In the genomic region with DNA sequence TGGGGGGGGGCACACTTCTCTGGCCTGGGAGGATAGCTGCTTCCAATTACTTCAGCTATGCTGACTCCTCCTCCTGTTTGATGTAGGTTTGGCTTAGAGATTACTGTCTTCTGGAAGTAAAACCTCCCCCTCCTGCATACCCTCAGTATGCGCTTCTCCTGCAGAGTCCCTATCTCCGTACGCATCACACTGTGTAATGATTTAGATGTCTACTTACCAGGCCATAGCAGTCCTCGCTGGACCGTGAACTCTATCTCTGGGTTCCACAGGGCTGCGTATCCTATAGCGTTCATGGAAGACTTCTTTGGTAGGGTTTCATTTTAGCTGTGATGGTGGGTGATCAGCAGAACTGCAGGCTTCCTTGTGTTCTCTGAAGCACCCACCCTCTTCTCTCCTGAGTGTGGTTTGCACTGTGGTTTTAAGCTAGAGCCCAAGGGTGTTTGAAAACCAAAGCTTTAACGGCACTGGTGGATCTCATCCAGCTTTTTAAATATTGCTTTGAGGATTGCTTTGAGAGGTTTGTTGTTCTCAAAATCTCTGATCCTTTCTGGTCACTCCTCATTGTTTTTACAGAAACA, we compare ENCODE assay signal across 23 mouse cellular contexts.
DNase-seq lines count a peak whose midpoint lies in the region; ATAC-seq and TF ChIP-seq lines count a peak whose summit lies in the region.
"Had no signal": no experiment of that assay in that cellular context is flagged by ENCODE, and none has a peak within 500 bp of the region (broad histone marks: within the 10 kb centered on the region; RNA-seq: fewer than 3 reads in every experiment).

No protein-coding gene starts in this region.

- peaks cover 28% of the 10 kb centered on the region for H3K4me1 ChIP-seq in forebrain, embryonic 10.5 days
- H3K4me1 ChIP-seq in forebrain, embryonic 12.5 days = peaks cover 12% of the 10 kb centered on the region; the same call in 1 of the 2 replicates
- peaks cover 3% of the 10 kb centered on the region; the same call in 1 of the 2 replicates for H3K4me1 ChIP-seq in kidney, embryonic 16.5 days (ENCODE audit: insufficient read depth, low read length)
- peaks cover 3 to 20% of the 10 kb centered on the region in 2 experiments; a peak in 3 of 4 replicates for H3K4me1 ChIP-seq in MEL (ENCODE audit: control insufficient read depth in 1 of 2, insufficient read depth in 2 of 2, low read length in 2 of 2)

- TF ChIP-seq POLR2A in MEL (IDR thresholded peaks at IDR 0.05; ENCODE audit: control insufficient read depth in 1 of 2, insufficient read depth in 1 of 2, low read depth in 1 of 2, low read length in 2 of 2, poor library complexity in 1 of 2) = no peak

- no peak for ATAC-seq in forebrain, embryonic 12.5 days (ENCODE audit: low FRiP score)
- peak; percentile 74 for ATAC-seq in kidney, embryonic 16.5 days (ENCODE audit: low FRiP score, low TSS enrichment)
- ATAC-seq in hematopoietic stem cell, adult 5-6 weeks (replicated peaks in 1 of 2; ENCODE audit: insufficient read depth in 1 of 2, low FRiP score in 2 of 2, low TSS enrichment in 1 of 2, low read depth in 1 of 2, poor library complexity in 2 of 2, severe bottlenecking in 2 of 2) = peak; percentile 74 to 79
- ATAC-seq: forebrain, embryonic 14.5 days; midbrain, embryonic 16.5 days had no signal

- no peak overlapping the region for H3K4me2 ChIP-seq in forebrain, embryonic 12.5 days
- H3K4me2 ChIP-seq in kidney, embryonic 16.5 days (replicated peaks; ENCODE audit: low read depth, low read length) = no peak overlapping the region; the same call in 1 of the 2 replicates

- no peaks in the 10 kb centered on the region for H3K27me3 ChIP-seq in forebrain, embryonic 10.5 days (ENCODE audit: poor library complexity, severe bottlenecking)
- H3K27me3 ChIP-seq in forebrain, embryonic 12.5 days = no peaks in the 10 kb centered on the region
- H3K27me3 ChIP-seq in kidney, embryonic 16.5 days (ENCODE audit: insufficient read depth, low read length) = no peaks in the 10 kb centered on the region
- H3K27me3 ChIP-seq in MEL (ENCODE audit: control insufficient read depth in 1 of 2, insufficient read depth in 2 of 2, low read length in 2 of 2) = no peaks in the 10 kb centered on the region; a peak in 1 of 4 replicates
- H3K27me3 ChIP-seq: CH12.LX had no signal

- H3K79me2 ChIP-seq in MEL (ENCODE audit: control insufficient read depth, insufficient read depth, low read length, poor library complexity) = no peaks in the 10 kb centered on the region

- 0 out of 2 replicates have a peak, but pooled peaks cover 6% of the 10 kb centered on the region for H3K9me3 ChIP-seq in forebrain, embryonic 10.5 days
- H3K9me3 ChIP-seq in forebrain, embryonic 12.5 days = no peaks in the 10 kb centered on the region
- peaks cover 8% of the 10 kb centered on the region; the same call in 1 of the 2 replicates for H3K9me3 ChIP-seq in kidney, embryonic 16.5 days (ENCODE audit: low read length)
- H3K9me3 ChIP-seq in MEL (replicated peaks; ENCODE audit: insufficient read depth, low read length) = no peaks in the 10 kb centered on the region

- WGBS in forebrain, embryonic 10.5 days = 71% methylated on average over 8 of the region's 8 CpGs
- WGBS in forebrain, embryonic 12.5 days = 68% methylated on average over 8 of the region's 8 CpGs
- 45% methylated on average over 8 of the region's 8 CpGs for WGBS in kidney, embryonic 16.5 days

- no peak overlapping the region for H3K4me3 ChIP-seq in forebrain, embryonic 10.5 days
- H3K4me3 ChIP-seq in forebrain, embryonic 12.5 days (replicated peaks) = no peak overlapping the region
- no peak overlapping the region for H3K4me3 ChIP-seq in kidney, embryonic 16.5 days (ENCODE audit: low read length)
- H3K4me3 ChIP-seq in MEL (ENCODE audit: control insufficient read depth in 1 of 2, insufficient read depth in 1 of 2, low read depth in 2 of 2, low read length in 2 of 2) = no peak overlapping the region
- H3K4me3 ChIP-seq: layer of hippocampus, adult 2 months had no signal

- no peaks in the 10 kb centered on the region for H3K36me3 ChIP-seq in forebrain, embryonic 10.5 days (replicated peaks)
- H3K36me3 ChIP-seq in forebrain, embryonic 12.5 days (replicated peaks) = no peaks in the 10 kb centered on the region
- no peaks in the 10 kb centered on the region for H3K36me3 ChIP-seq in kidney, embryonic 16.5 days (ENCODE audit: insufficient read depth, low read length)
- peaks cover 0 to 11% of the 10 kb centered on the region in 2 experiments; a peak in 2 of 4 replicates for H3K36me3 ChIP-seq in MEL (ENCODE audit: control insufficient read depth in 1 of 2, insufficient read depth in 2 of 2, low read length in 2 of 2)

- DNase-seq in forebrain, embryonic 10.5 days (ENCODE audit: extremely low spot score, low spot score) = no peak
- DNase-seq in kidney, adult 18-20 months = no peak
- peak; percentile 19 for DNase-seq in MEL (ENCODE audit: low read depth, low spot score)
- no peak for DNase-seq in frontal cortex, postnatal 10 days (ENCODE audit: low spot score in 2 of 2)
- DNase-seq in left cerebral cortex, postnatal 36 days (ENCODE audit: low spot score in 2 of 2) = no peak
- DNase-seq: adrenal gland, adult 8-10 months; cerebellum, adult 11 months; cerebellum, postnatal 25 days; heart, adult 18-20 months; heart, postnatal 10 days; kidney, adult 8-10 months; lung, adult 18-20 months; lung, postnatal 36 days; retina, postnatal 1 day; right cerebral cortex, postnatal 4 days; thymus, postnatal 36 days had no signal

- no peak for TF ChIP-seq CTCF in MEL (IDR thresholded peaks at IDR 0.05 in 2 of 3, conservative IDR thresholded peaks at IDR 0.05 in 1 of 3; ENCODE audit: control insufficient read depth in 1 of 3, insufficient read depth in 1 of 3, low read depth in 2 of 3, low read length in 3 of 3, poor library complexity in 1 of 3, severe bottlenecking in 1 of 3)

- H3K9ac ChIP-seq in forebrain, embryonic 12.5 days = no peak overlapping the region
- no peak overlapping the region for H3K9ac ChIP-seq in kidney, embryonic 16.5 days (replicated peaks; ENCODE audit: low read length)
- no peak overlapping the region for H3K9ac ChIP-seq in MEL (ENCODE audit: control insufficient read depth, low read depth, low read length, poor library complexity, severe bottlenecking)

- intact Hi-C loops in left cerebral cortex, postnatal 36 days (cut with DNase I) = no loop called here

- no peak for TF ChIP-seq RAD21 in MEL (IDR thresholded peaks at IDR 0.05; ENCODE audit: low read depth, low read length)

- H3K27ac ChIP-seq in forebrain, embryonic 10.5 days = peak overlapping the region; percentile 31; the same call in 1 of the 2 replicates
- H3K27ac ChIP-seq in forebrain, embryonic 12.5 days = no peak overlapping the region
- no peak overlapping the region for H3K27ac ChIP-seq in kidney, embryonic 16.5 days (ENCODE audit: low read length)
- no peak overlapping the region for H3K27ac ChIP-seq in MEL (ENCODE audit: control insufficient read depth, low read depth, low read length)
- H3K27ac ChIP-seq: layer of hippocampus, adult 2 months had no signal

- TF ChIP-seq EP300 in MEL (IDR thresholded peaks at IDR 0.05; ENCODE audit: low read depth in 1 of 2, low read length in 2 of 2) = no peak

TF ChIP-seq in MEL, 35 proteins besides CTCF, POLR2A, EP300 and RAD21:
- TF ChIP-seq RCOR1 (IDR thresholded peaks at IDR 0.05; ENCODE audit: low read depth, low read length) (0 out of 2 replicates have a peak, but pooled peaks have one; percentile 11), GATA1 (IDR thresholded peaks at IDR 0.05; ENCODE audit: low read depth, low read length) (no peak)
TF ChIP-seq in MEL: peak in this region for 1.
